Mouse (Mus musculus): ENCODE results near the gene Pitpnb. TPM values are rescaled to one million over a fixed set of nuclear protein-coding genes. Genes with fewer than 3 reads are reported as not detected.

Pitpnb gene
- total RNA-seq, 2 experiments from 2014 or later: 71.3 to 71.8 TPM

GRCm38 (mm10) chr5:111391485-111391884 is 60.9 kb downstream of the Pitpnb start:
- intact Hi-C loops (cut with DNase I): no loop called here
- DNase-seq (ENCODE audit: low spot score in 2 of 2): no peak

- intact Hi-C loops (cut with DNase I): no loop called here
- peak; percentile 32 to 62 for DNase-seq (ENCODE audit: low spot score in 2 of 2)
These were observed 63.0 kb downstream of the Pitpnb start for GRCm38 (mm10) chr5:111393346-111394197.

GRCm38 (mm10) chr5:111394198-111395053 is 63.9 kb downstream of the Pitpnb start:
- DNase-seq (ENCODE audit: low spot score in 2 of 2): no peak
- intact Hi-C loops (cut with DNase I): no loop called here

- DNase-seq (ENCODE audit: low spot score in 2 of 2): no peak
- intact Hi-C loops (cut with DNase I): no loop called here
These were observed 65.2 kb downstream of the Pitpnb start for GRCm38 (mm10) chr5:111395771-111396170.

DNA sequence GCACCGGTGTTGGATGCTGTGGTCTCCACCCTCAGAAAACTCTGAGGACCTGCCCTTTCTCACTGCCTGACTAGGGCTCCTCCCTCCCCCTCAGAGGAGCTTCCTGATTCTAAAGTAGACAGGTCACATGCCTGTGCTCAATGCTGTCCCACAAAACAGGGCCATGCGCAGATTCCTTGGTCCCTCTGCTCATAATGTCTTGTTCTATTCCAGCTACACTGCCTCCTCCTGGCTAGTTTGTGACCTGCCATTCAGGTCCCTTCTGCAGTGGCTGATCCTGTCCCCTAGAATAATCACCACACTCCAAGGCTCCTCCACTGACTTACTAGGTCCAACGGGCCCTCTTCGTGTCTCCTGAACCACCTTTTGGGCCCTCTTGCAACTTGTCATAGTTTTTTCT is 65.6 kb downstream of the Pitpnb start:
- no peak for DNase-seq (ENCODE audit: low spot score in 2 of 2)
- intact Hi-C loops (cut with DNase I): no loop called here

- intact Hi-C loops (cut with DNase I): no loop called here
- DNase-seq (ENCODE audit: low spot score in 2 of 2): no peak
These were observed 67.9 kb downstream of the Pitpnb start for GRCm38 (mm10) chr5:111398471-111398870.

- intact Hi-C loops (cut with DNase I): no loop called here
- no peak for DNase-seq (ENCODE audit: low spot score in 2 of 2)
These were observed 68.7 kb downstream of the Pitpnb start for GRCm38 (mm10) chr5:111399271-111399670.

DNA sequence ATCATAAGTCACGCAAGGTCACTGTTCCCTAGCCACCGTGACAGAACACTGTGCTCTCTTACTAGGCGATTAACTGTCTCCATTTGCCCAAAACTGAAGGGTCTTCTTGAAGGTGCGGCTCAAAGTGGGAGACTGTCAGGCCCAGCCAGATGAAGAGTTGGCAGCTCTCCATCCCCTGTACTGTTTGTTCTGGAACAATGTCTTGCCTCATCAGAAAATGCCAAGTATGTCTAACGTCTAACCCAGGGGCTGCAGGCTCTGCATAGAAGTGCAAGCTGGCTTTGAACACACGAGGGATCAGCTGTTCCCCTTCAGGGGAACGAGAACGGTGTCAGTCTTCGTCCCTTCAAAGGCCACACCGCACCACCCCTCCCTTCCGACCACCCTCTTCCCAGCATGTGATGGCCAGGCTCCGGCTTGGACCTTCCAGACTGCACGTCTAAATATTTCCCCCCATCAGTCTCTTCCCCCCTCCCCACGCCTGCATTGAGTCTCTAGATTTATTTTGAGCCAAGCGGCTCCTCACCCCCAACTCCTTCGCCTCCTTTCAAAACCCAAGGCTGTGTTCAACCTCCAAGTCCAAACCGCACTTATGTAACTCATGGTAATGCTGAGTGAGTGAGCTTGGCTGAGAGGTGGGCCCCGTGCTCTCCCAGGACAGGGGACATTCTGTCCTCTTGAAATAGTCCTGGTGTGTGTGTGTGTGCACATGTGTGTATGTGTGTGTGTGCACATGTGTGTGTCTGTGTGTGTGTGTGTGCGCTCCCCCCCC is 71.5 kb downstream of the Pitpnb start:
- intact Hi-C loops (cut with DNase I): no loop called here

GRCm38 (mm10) chr5:111402651-111402996 is 72.1 kb downstream of the Pitpnb start:
- no peak for DNase-seq (ENCODE audit: low spot score in 2 of 2)

More for the DNA sequence above, 71.5 kb downstream of the Pitpnb start:
- no peak for DNase-seq (ENCODE audit: low spot score in 2 of 2)

DNA sequence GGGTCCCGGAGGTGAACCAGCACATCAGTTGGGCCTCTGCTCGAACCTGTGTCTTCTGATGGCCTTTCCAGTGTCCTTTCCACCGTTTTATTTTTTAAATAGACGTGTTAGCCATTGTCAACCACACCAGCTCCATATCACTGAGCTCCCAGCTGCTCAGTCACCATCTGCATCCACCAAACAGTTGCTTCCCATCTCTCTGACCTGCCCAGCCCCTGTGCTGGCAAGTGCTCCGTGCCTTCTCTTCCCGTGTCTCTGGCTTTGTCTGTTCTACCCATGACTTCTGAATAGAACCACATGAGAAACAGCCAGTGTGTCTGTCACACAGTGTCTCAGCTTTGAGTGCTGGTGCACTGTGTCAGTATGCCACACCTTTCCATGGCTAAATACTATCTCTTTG is 74.2 kb downstream of the Pitpnb start:
- no peak for DNase-seq (ENCODE audit: low spot score in 2 of 2)
- intact Hi-C loops (cut with DNase I): no loop called here

More at GRCm38 (mm10) chr5:111402651-111402996, 72.1 kb downstream of the Pitpnb start:
- intact Hi-C loops (cut with DNase I): no loop called here

GRCm38 (mm10) chr5:111408470-111409105 is 78.0 kb downstream of the Pitpnb start:
- DNase-seq (ENCODE audit: low spot score in 2 of 2): no peak
- intact Hi-C loops (cut with DNase I): no loop called here

- peak in 1 of 2 experiments; percentile 59 for DNase-seq (ENCODE audit: low spot score in 2 of 2)
- intact Hi-C loops (cut with DNase I): loop anchor here (10.0 kb wide), 1 partner anchor 795 kb away; no protein-coding TSS in a partner anchor
These were observed 79.0 kb downstream of the Pitpnb start for GRCm38 (mm10) chr5:111409412-111410044.

GRCm38 (mm10) chr5:111410665-111411064 is 80.1 kb downstream of the Pitpnb start:
- intact Hi-C loops (cut with DNase I): loop anchor here (10.0 kb wide), 1 partner anchor 794 kb away; no protein-coding TSS in a partner anchor
- no peak for DNase-seq (ENCODE audit: low spot score in 2 of 2)

GRCm38 (mm10) chr5:111414192-111414591 is 83.6 kb downstream of the Pitpnb start:
- intact Hi-C loops (cut with DNase I): loop anchor here (2.0 to 10.0 kb wide), 2 partner anchors 739 to 791 kb away; no protein-coding TSS in a partner anchor
- DNase-seq (ENCODE audit: low spot score in 2 of 2): peak; percentile 87 to 93

DNA sequence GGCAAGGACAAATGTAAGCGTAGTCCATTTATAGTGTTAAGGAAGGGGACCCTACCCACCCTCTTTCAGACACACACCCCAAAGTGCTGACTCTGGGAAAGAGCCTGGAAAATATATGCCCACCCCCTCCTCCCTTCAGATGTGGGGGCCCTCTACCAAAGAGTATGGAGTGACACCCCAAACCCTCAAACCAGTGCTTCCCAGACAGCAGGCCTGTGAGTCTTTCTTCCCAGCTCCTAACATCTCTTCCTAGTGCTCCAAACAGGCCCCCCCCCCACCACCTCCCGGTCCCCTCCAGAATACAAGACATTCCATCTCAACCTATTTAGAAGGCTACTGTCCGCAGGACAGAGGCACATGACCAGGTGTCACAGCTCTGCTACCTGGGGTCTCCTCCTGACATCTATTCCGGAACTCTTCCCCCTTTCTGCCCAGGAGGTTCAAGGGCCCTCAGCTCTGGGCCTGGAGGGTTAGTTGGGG is 84.2 kb downstream of the Pitpnb start:
- intact Hi-C loops (cut with DNase I): loop anchor here (2.0 to 10.0 kb wide), 4 partner anchors 267 to 790 kb away; no protein-coding TSS in a partner anchor
- DNase-seq (ENCODE audit: low spot score in 2 of 2): no peak

- DNase-seq (ENCODE audit: low spot score in 2 of 2): no peak
- intact Hi-C loops (cut with DNase I): loop anchor here (2.0 to 10.0 kb wide), 4 partner anchors 267 to 789 kb away; no protein-coding TSS in a partner anchor
These were observed 85.0 kb downstream of the Pitpnb start for GRCm38 (mm10) chr5:111415575-111415974.

DNA sequence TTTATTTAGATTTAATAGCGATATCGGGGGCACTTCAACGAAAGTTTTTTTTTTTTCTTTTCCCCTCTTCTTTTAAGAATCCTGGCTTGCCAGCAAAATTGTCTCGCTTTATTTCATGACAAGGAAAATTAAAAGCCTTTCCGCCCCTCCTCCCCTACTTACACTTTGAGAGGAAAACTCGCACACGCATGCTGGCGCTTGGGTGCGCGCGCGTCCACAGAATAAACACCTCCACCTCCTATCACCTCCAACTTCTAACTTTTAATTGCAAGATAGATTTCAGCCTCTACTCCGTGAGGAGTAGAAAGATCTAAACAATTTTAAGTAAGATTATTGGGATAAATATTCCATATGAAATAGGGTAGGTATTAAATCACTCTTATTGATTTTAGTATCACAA is 85.5 kb downstream of the Pitpnb start:
- intact Hi-C loops (cut with DNase I): loop anchor here (5.0 to 10.0 kb wide), 3 partner anchors 266 to 789 kb away; no protein-coding TSS in a partner anchor

More for the DNA sequence above, 85.5 kb downstream of the Pitpnb start:
- DNase-seq (ENCODE audit: low spot score in 2 of 2): no peak
